Mouse (Mus musculus) myocyte (in vitro differentiated cells): ENCODE measurements around the gene Kremen1.

Source experiments
- CEBPB ChIP-seq: IDR thresholded peaks from 2 replicates; pipeline ENCODE4 v1.6.1; 2011; ENCODE audit warnings: mild to moderate bottlenecking, moderate library complexity; ENCODE audit not compliant: poor library complexity, insufficient read depth, severe bottlenecking
- E2F4 ChIP-seq: IDR thresholded peaks from one replicate; pipeline ENCODE4 v1.6.1; 2011; ENCODE audit warnings: mild to moderate bottlenecking, control low read depth, moderate library complexity; ENCODE audit not compliant: insufficient read depth
- MAX ChIP-seq: IDR thresholded peaks from one replicate; pipeline ENCODE4 v1.6.1; 2011; ENCODE audit warnings: low read depth, mild to moderate bottlenecking, control low read depth
- MYOD1 ChIP-seq, 3 experiments: IDR thresholded peaks; one replicate each; pipeline ENCODE4 v1.6.1; 2011; ENCODE audit warnings: control low read depth in 2 of 3, low read depth in 2 of 3, mild to moderate bottlenecking in 2 of 3, moderate library complexity in 1 of 3; ENCODE audit not compliant: insufficient read length in 2 of 3, control insufficient read depth in 1 of 3
- MYOG ChIP-seq, 3 experiments: IDR thresholded peaks; one replicate each; pipeline ENCODE4 v1.6.1; 2011; ENCODE audit warnings: control low read depth in 2 of 3, low read depth in 2 of 3, mild to moderate bottlenecking in 2 of 3; ENCODE audit not compliant: insufficient read length in 2 of 3, control insufficient read depth in 1 of 3, insufficient read depth in 1 of 3
- POLR2A ChIP-seq: IDR thresholded peaks from one replicate; pipeline ENCODE4 v1.6.1; 2011; ENCODE audit warnings: low read depth, mild to moderate bottlenecking, control low read depth, moderate library complexity; ENCODE audit not compliant: insufficient read length
- POLR2AphosphoS2 ChIP-seq: IDR thresholded peaks from one replicate; pipeline ENCODE4 v1.6.1; 2011; ENCODE audit warnings: low read depth, control low read depth; ENCODE audit not compliant: insufficient read length
- REST ChIP-seq: IDR thresholded peaks from one replicate; pipeline ENCODE4 v1.6.1; 2011; ENCODE audit warnings: mild to moderate bottlenecking, control low read depth, moderate library complexity; ENCODE audit not compliant: insufficient read depth, insufficient read length
- SRF ChIP-seq: IDR thresholded peaks from one replicate; pipeline ENCODE4 v1.6.1; 2011; ENCODE audit warnings: low read depth; ENCODE audit not compliant: control insufficient read depth, insufficient read length
- TCF12 ChIP-seq: IDR thresholded peaks from one replicate; pipeline ENCODE4 v1.6.1; 2011; ENCODE audit warnings: mild to moderate bottlenecking, control low read depth; ENCODE audit not compliant: poor library complexity, insufficient read depth, severe bottlenecking
- USF1 ChIP-seq: IDR thresholded peaks from one replicate; pipeline ENCODE4 v1.6.1; 2011; ENCODE audit warnings: low read depth, mild to moderate bottlenecking, control low read depth, moderate library complexity

GRCm38 (mm10) chr11:5280932-5281331 lies 19.6 kb upstream of the Kremen1 start:
- TF ChIP-seq POLR2AphosphoS2 (no peak), E2F4 (no peak), MYOG (IDR thresholded peaks at IDR 0.05; ENCODE audit: control insufficient read depth in 1 of 3, insufficient read depth in 1 of 3, insufficient read length in 2 of 3, low read depth in 2 of 3) (peak in 2 of 3 experiments; percentile 22 to 36), POLR2A (no peak), CEBPB (no peak), MAX (no peak), MYOD1 (IDR thresholded peaks at IDR 0.05; ENCODE audit: control insufficient read depth in 1 of 3, insufficient read length in 2 of 3, low read depth in 2 of 3) (peak in 2 of 3 experiments; percentile 56 to 63), USF1 (no peak), TCF12 (no peak), SRF (no peak), REST (no peak)
